Mouse (Mus musculus) heart, postnatal 4 days (tissue): Measurements from ENCODE around the gene Zbtb7b. TPM values are rescaled to one million over a fixed set of nuclear protein-coding genes. Genes with fewer than 3 reads are reported as not detected.

Source experiments
- DNase-seq: peaks from one replicate; pipeline ENCODE4 v3.0.0; 2021
- total RNA-seq, 2 experiments: library from RNA; stranded (reverse); gene quantifications; 2 replicates each; pipeline ENCODE4 v1.2.3; 2021

The Zbtb7b gene
- total RNA-seq, 2 experiments from 2014 or later: 13.8 to 15.1 TPM

GRCm38 (mm10) chr3:89418170-89418860 is 23.7 kb upstream of the Zbtb7b start, which contains the start of the genes Cks1b and Shc1:
Cks1b (minus strand) TSS chr3:89418383.
Shc1 (plus strand) TSS chr3:89418443.
- peak; percentile 95 for DNase-seq

GRCm38 (mm10) chr3:89417840-89418169 is 23.2 kb upstream of the Zbtb7b start:
- DNase-seq: no peak

GRCm38 (mm10) chr3:89417131-89417530 is 22.6 kb upstream of the Zbtb7b start:
- no peak for DNase-seq

- no peak for DNase-seq
These were observed 21.6 kb upstream of the Zbtb7b start for GRCm38 (mm10) chr3:89416158-89416557.

- peak; percentile 100 for DNase-seq
These were observed 17.2 kb upstream of the Zbtb7b start, which contains the start of gene Flad1 for GRCm38 (mm10) chr3:89411490-89412393. Flad1 (minus strand) TSS chr3:89411870.

GRCm38 (mm10) chr3:89410864-89411263 is 16.3 kb upstream of the Zbtb7b start:
- DNase-seq: no peak

- no peak for DNase-seq
These were observed 15.1 kb upstream of the Zbtb7b start for GRCm38 (mm10) chr3:89409701-89410100.

- no peak for DNase-seq
These were observed 13.9 kb upstream of the Zbtb7b start for GRCm38 (mm10) chr3:89408448-89408847.

GRCm38 (mm10) chr3:89406887-89407286 is 12.3 kb upstream of the Zbtb7b start:
- no peak for DNase-seq

- no peak for DNase-seq
These were observed 8.1 kb upstream of the Zbtb7b start, which contains the start of gene Lenep for GRCm38 (mm10) chr3:89402693-89403092. Lenep (minus strand) TSS chr3:89402793.

GRCm38 (mm10) chr3:89401329-89401728 is 6.8 kb upstream of the Zbtb7b start:
- no peak for DNase-seq

GRCm38 (mm10) chr3:89396654-89397005 is 2.1 kb upstream of the Zbtb7b start:
- DNase-seq: no peak

- DNase-seq: peak; percentile 80
These were observed 1.5 kb upstream of the Zbtb7b start for GRCm38 (mm10) chr3:89395806-89396653.

- no peak for DNase-seq
These were observed 836 bp upstream of the Zbtb7b start for GRCm38 (mm10) chr3:89395419-89395805.

GRCm38 (mm10) chr3:89394894-89395256 is 299 bp upstream of the Zbtb7b start:
- DNase-seq: peak; percentile 87

- peak; percentile 99 for DNase-seq
These were observed 971 bp downstream of the Zbtb7b start for GRCm38 (mm10) chr3:89393605-89394004.

GRCm38 (mm10) chr3:89392871-89393311 is 1.7 kb downstream of the Zbtb7b start:
- no peak for DNase-seq

GRCm38 (mm10) chr3:89391663-89392511 is 2.7 kb downstream of the Zbtb7b start:
- DNase-seq: peak; percentile 72

- peak; percentile 53 for DNase-seq
These were observed 3.6 kb downstream of the Zbtb7b start for GRCm38 (mm10) chr3:89390699-89391662.

- DNase-seq: peak; percentile 58
These were observed 4.5 kb downstream of the Zbtb7b start for GRCm38 (mm10) chr3:89390111-89390515.
